ENCODE assay signal across 9 mouse cellular contexts in genomic region chr11:35119360-35119759, GRCm38 (mm10). TPM values are rescaled to one million over a fixed set of nuclear protein-coding genes. Genes with fewer than 3 reads are reported as not detected.
DNase-seq lines count a peak whose midpoint lies in the region; ATAC-seq and TF ChIP-seq lines count a peak whose summit lies in the region.
"Had no signal": no experiment of that assay in that cellular context is flagged by ENCODE, and none has a peak within 500 bp of the region (broad histone marks: within the 10 kb centered on the region; RNA-seq: fewer than 3 reads in every experiment).

No protein-coding gene starts in this region.

- H3K4me2 ChIP-seq in heart, embryonic 11.5 days: no peak overlapping the region

- intact Hi-C loops in heart, adult 2 months (cut with DNase I): loop anchor here (1.0 to 10.0 kb wide), 3 partner anchors 288 to 545 kb away; no protein-coding TSS in a partner anchor

- peak; percentile 92 for DNase-seq in heart, adult 11 months
- peak; percentile 79 for DNase-seq in adipocyte (ENCODE audit: low spot score)
- DNase-seq in embryo, embryonic 10.5 days (ENCODE audit: low spot score): peak; percentile 85
- DNase-seq in heart, adult 2 months: peak; percentile 70 to 77
- peak; percentile 77 to 83 for DNase-seq in left cerebral cortex, adult 18-20 months (ENCODE audit: low spot score in 2 of 2)
- peak; percentile 57 for DNase-seq in naive thymus-derived CD4-positive, alpha-beta T cell, adult 2 months (ENCODE audit: low read depth)
- DNase-seq in thymus, postnatal 25 days: peak; percentile 63

- TF ChIP-seq POLR2A in heart, adult 2 months (IDR thresholded peaks at IDR 0.05; ENCODE audit: insufficient read depth, low read depth, low read length): no peak

- no peaks in the 10 kb centered on the region for H3K79me2 ChIP-seq in heart, adult 2 months (replicated peaks; ENCODE audit: control insufficient read depth, insufficient read depth, low read length)

- no peak overlapping the region for H3K27ac ChIP-seq in heart, embryonic 11.5 days (ENCODE audit: low read depth, low read length)
- H3K27ac ChIP-seq in heart, adult 2 months: no peak overlapping the region

- ATAC-seq in heart, embryonic 11.5 days (replicated peaks; ENCODE audit: insufficient number of reproducible peaks, low FRiP score, low TSS enrichment): no peak

- TF ChIP-seq CTCF in heart, adult 2 months (IDR thresholded peaks at IDR 0.05): peak; percentile 78

- no peak overlapping the region for H3K9ac ChIP-seq in heart, embryonic 11.5 days (ENCODE audit: low read depth, low read length)
- H3K9ac ChIP-seq in heart, adult 2 months (ENCODE audit: low read depth, low read length): no peak overlapping the region

- H3K27me3 ChIP-seq in heart, embryonic 11.5 days (ENCODE audit: control insufficient read depth, insufficient read depth, low read length): peaks cover 7% of the 10 kb centered on the region
- no peaks in the 10 kb centered on the region; the same call in 1 of the 2 replicates for H3K27me3 ChIP-seq in heart, adult 2 months (ENCODE audit: control insufficient read depth, insufficient read depth, low read length)

- no peak overlapping the region for H3K4me3 ChIP-seq in heart, embryonic 11.5 days (ENCODE audit: low read depth, low read length)
- H3K4me3 ChIP-seq in heart, adult 2 months: no peak overlapping the region
- H3K4me3 ChIP-seq: megakaryocyte, embryonic 14.5 days had no signal

- 0 out of 2 replicates have a peak, but pooled peaks have one; percentile 31 for TF ChIP-seq EP300 in heart, adult 2 months (IDR thresholded peaks at IDR 0.05; ENCODE audit: insufficient read depth, low read depth, low read length)

- WGBS in heart, embryonic 11.5 days (ENCODE audit: insufficient replicate concordance): 10% methylated on average over 6 of the region's 6 CpGs
- 11% methylated on average over 6 of the region's 6 CpGs for WGBS in heart, adult 2 months

- H3K36me3 ChIP-seq in heart, embryonic 11.5 days (ENCODE audit: control insufficient read depth, insufficient read depth, low read length): no peaks in the 10 kb centered on the region
- no peaks in the 10 kb centered on the region for H3K36me3 ChIP-seq in heart, adult 2 months (ENCODE audit: control insufficient read depth, insufficient read depth, low read length)

- H3K4me1 ChIP-seq in heart, embryonic 11.5 days (ENCODE audit: control insufficient read depth, insufficient read depth, low read length): peaks cover 10% of the 10 kb centered on the region
- no peaks in the 10 kb centered on the region for H3K4me1 ChIP-seq in heart, adult 2 months (ENCODE audit: control insufficient read depth, insufficient read depth, low read length)
- H3K4me1 ChIP-seq: megakaryocyte, embryonic 14.5 days had no signal

- H3K9me3 ChIP-seq in heart, embryonic 11.5 days (replicated peaks; ENCODE audit: control insufficient read depth, low read length): no peaks in the 10 kb centered on the region
- H3K9me3 ChIP-seq: megakaryocyte, embryonic 14.5 days had no signal

RNA-seq across cellular contexts. Expression of gene Slit3, which starts 1.7 kb away (rescaled TPM):
- 16.8 and 26.1 TPM in 2 replicates for polyA plus RNA-seq in heart, embryonic 11.5 days (2014; fragmentation: Nextera tagmentation; extraction: Ambion mirVana)
- 10 to 100 TPM; 12.3 to 14.6 TPM for total RNA-seq in heart, adult 2 months (2021)
- 15.8 and 16.0 TPM in 2 replicates for polyA plus RNA-seq in heart, adult 2 months (2012; rRNA removed)
- 10 to 100 TPM; 45.7 to 50.4 TPM for total RNA-seq in left cerebral cortex, adult 18-20 months (2021)
